Mouse (Mus musculus): ENCODE measurements at regions not wholly inside any gene's neighbourhood (a gene's known extent, or its start where the extent isn't known, plus 50 kb on each side); places are given as distances from the start of the nearest gene placed in this dataset.

DNA sequence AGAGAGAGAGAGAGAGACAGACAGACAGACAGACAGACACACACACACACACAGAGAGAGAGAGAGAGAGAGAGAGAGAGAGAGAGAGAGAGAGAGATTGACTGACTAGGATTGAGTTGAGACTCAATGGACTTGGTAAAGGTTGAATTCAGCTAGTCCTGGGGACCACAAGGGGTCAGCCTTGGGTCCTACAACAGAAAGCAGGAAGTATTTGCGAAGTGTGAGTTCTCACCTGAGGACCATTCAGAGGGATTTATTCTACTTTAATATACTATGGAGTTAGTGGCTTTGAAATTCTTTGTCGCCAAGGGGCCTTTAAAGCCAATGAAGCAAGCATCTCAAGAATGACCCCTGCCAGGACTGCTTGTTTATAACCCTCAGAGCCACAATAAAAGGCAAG lies 173.4 kb upstream of the Eif4g2 start:
- TF ChIP-seq POLR2A (IDR thresholded peaks at IDR 0.05; ENCODE audit: insufficient read length, low read depth) (no peak), USF1 (IDR thresholded peaks at IDR 0.05; ENCODE audit: low read depth) (no peak), CEBPB (IDR thresholded peaks at IDR 0.05; ENCODE audit: insufficient read depth, poor library complexity, severe bottlenecking) (no peak), TCF12 (IDR thresholded peaks at IDR 0.05; ENCODE audit: insufficient read depth, poor library complexity, severe bottlenecking) (no peak), POLR2AphosphoS2 (IDR thresholded peaks at IDR 0.05; ENCODE audit: insufficient read length, low read depth) (no peak), MYOD1 (IDR thresholded peaks at IDR 0.05; ENCODE audit: control insufficient read depth in 1 of 3, insufficient read length in 2 of 3, low read depth in 2 of 3) (no peak), SRF (IDR thresholded peaks at IDR 0.05; ENCODE audit: control insufficient read depth, insufficient read length, low read depth) (no peak), MYOG (IDR thresholded peaks at IDR 0.05; ENCODE audit: control insufficient read depth in 1 of 3, insufficient read depth in 1 of 3, insufficient read length in 2 of 3, low read depth in 2 of 3) (no peak), MAX (IDR thresholded peaks at IDR 0.05; ENCODE audit: low read depth) (no peak), E2F4 (IDR thresholded peaks at IDR 0.05; ENCODE audit: insufficient read depth) (no peak), REST (IDR thresholded peaks at IDR 0.05; ENCODE audit: insufficient read depth, insufficient read length) (no peak)

Data from myocyte (in vitro differentiated cells).